Mouse (Mus musculus): ENCODE results near the gene Itga6. TPM values are rescaled to one million over a fixed set of nuclear protein-coding genes. Genes with fewer than 3 reads are reported as not detected.

The Itga6 gene
- polyA plus RNA-seq, 1 experiment, result 33.1 TPM

Other genes with a start within 250 kb of the Itga6 start
- 4.9 TPM for gene Dlx1, start 217.5 kb upstream of the Itga6 start, polyA plus RNA-seq (2012; fragmentation: generic; extraction: Trizol)
- 16.0 TPM for gene Dlx2, start 198.9 kb upstream of the Itga6 start, polyA plus RNA-seq (2012; fragmentation: generic; extraction: Trizol)
- 1.1 TPM for gene Pdk1, start 127.6 kb downstream of the Itga6 start, polyA plus RNA-seq (2012; fragmentation: generic; extraction: Trizol)
- gene Rapgef4, start 235.6 kb downstream of the Itga6 start, polyA plus RNA-seq (2012; fragmentation: generic; extraction: Trizol), result 0.08 TPM

Measured in C2C12 (cell line).